Mouse (Mus musculus) intestine, embryonic 15.5 days (tissue): ENCODE data around the gene Cfap126. TPM values are rescaled to one million over a fixed set of nuclear protein-coding genes. Genes with fewer than 3 reads are reported as not detected.

Experiments used
- ATAC-seq: fragments of 200-750 bp; cut with Nextera tagmentation; 2 replicates; pipeline ENCODE4 v1.8.0; 2017; ENCODE audit warnings: moderate TSS enrichment, moderate library complexity
- H3K27ac ChIP-seq: fragments of 300-500 bp; sonication (generic); 2 replicates; pipeline ENCODE4 v1.5.1; 2015; ENCODE audit warnings: mild to moderate bottlenecking, inconsistent platforms
- H3K27me3 ChIP-seq: fragments of 300-500 bp; sonication (generic); replicated peaks from 2 replicates; pipeline ENCODE4 v1.6.1; 2015; ENCODE audit warnings: inconsistent platforms
- H3K36me3 ChIP-seq: fragments of 300-500 bp; sonication (generic); 2 replicates; pipeline ENCODE4 v1.6.1; 2015; ENCODE audit warnings: inconsistent platforms
- H3K4me1 ChIP-seq: fragments of 300-500 bp; sonication (generic); replicated peaks from 2 replicates; pipeline ENCODE4 v1.6.1; 2015; ENCODE audit warnings: inconsistent platforms
- H3K4me2 ChIP-seq: fragments of 300-500 bp; sonication (generic); replicated peaks from 2 replicates; pipeline ENCODE4 v1.6.1; 2015; ENCODE audit warnings: mild to moderate bottlenecking, inconsistent platforms
- H3K4me3 ChIP-seq: fragments of 300-500 bp; sonication (generic); replicated peaks from 2 replicates; pipeline ENCODE4 v1.5.1; 2015; ENCODE audit warnings: inconsistent platforms
- H3K9ac ChIP-seq: fragments of 300-500 bp; sonication (generic); 2 replicates; pipeline ENCODE4 v1.6.1; 2015; ENCODE audit warnings: inconsistent platforms
- H3K9me3 ChIP-seq: fragments of 300-500 bp; sonication (generic); 2 replicates; pipeline ENCODE4 v1.6.1; 2016; ENCODE audit warnings: inconsistent platforms
- WGBS: fragments of 180-500 bp; shearing (Covaris S2); methylation state at CpG from one replicate; pipeline ENCODE4 v1.1.7; 2015; 5-methylcytosine and 5-hydroxymethylcytosine counted together
- polyA plus RNA-seq: library from polyadenylated mRNA; unstranded; fragments of >200 nt; fragmentation: Nextera tagmentation; extraction: Ambion mirVana; gene quantifications from 2 replicates; pipeline ENCODE4 v1.2.1, GENCODE M21; 2015

The Cfap126 gene
- polyA plus RNA-seq, 1 experiment from 2014 or later = 1.8 TPM

DNA sequence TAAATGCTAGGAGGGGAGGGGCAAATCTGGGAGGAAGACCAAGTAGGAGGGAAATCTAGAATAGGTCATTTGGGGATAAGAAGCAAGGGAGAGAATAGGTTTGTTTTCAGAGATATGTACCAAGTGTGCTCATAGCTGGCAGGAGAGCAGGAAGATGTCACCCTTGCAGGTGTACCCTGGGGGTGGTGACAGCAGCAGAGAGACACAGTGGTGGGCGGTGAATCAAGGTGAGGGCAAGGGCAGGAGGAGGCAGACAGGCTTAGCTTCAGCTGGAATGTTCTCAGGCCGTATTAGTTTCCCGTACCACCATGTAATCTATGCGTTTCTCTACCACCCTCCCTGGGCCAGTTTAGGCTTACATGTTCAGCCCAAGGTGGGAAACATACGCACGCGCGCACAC, 59.1 kb downstream of the Cfap126 start:
- H3K36me3 ChIP-seq = no peaks in the 10 kb centered on the region
- no peak overlapping the region for H3K27ac ChIP-seq
- H3K27me3 ChIP-seq = no peaks in the 10 kb centered on the region
- no peak for ATAC-seq
- no peak overlapping the region for H3K9ac ChIP-seq
- no peak overlapping the region for H3K4me2 ChIP-seq
- 97% methylated on average over 8 of the region's 8 CpGs for WGBS
- no peaks in the 10 kb centered on the region for H3K9me3 ChIP-seq
- H3K4me3 ChIP-seq = no peak overlapping the region
- no peaks in the 10 kb centered on the region for H3K4me1 ChIP-seq

Other genes starting within 250 kb of the Cfap126 start
- gene Atf6, start 246.1 kb upstream of the Cfap126 start, polyA plus RNA-seq = 8.8 TPM in 2 replicates
- gene Gm26620, start 228.9 kb upstream of the Cfap126 start, polyA plus RNA-seq = 2.2 and 2.4 TPM in 2 replicates
- 61.1 and 62.9 TPM in 2 replicates for gene Dusp12, start 228.4 kb upstream of the Cfap126 start, polyA plus RNA-seq
- 0.11 and 0.16 TPM in 2 replicates for gene Fcrlb, start 201.0 kb upstream of the Cfap126 start, polyA plus RNA-seq
- not detected in 2 replicates for gene Fcrla, start 186.3 kb upstream of the Cfap126 start, polyA plus RNA-seq
- gene Fcgr2b, start 137.4 kb upstream of the Cfap126 start, polyA plus RNA-seq = 1.7 and 2.1 TPM in 2 replicates
- gene Fcgr4, start 95.0 kb upstream of the Cfap126 start, polyA plus RNA-seq = 1.7 and 1.8 TPM in 2 replicates
- gene Fcgr3, start 49.0 kb upstream of the Cfap126 start, polyA plus RNA-seq = 14.0 and 14.7 TPM in 2 replicates
- 360 and 387 TPM in 2 replicates for gene Sdhc, start 36.7 kb downstream of the Cfap126 start, polyA plus RNA-seq
- gene Mpz, start 36.8 kb downstream of the Cfap126 start, polyA plus RNA-seq = 1.1 and 1.3 TPM in 2 replicates
- gene Pcp4l1, start 82.3 kb downstream of the Cfap126 start, polyA plus RNA-seq = 16.4 and 18.5 TPM in 2 replicates
- 9.2 and 10.5 TPM in 2 replicates for gene Nr1i3, start 100.1 kb downstream of the Cfap126 start, polyA plus RNA-seq
- gene Tomm40l, start 108.6 kb downstream of the Cfap126 start, polyA plus RNA-seq = 31.4 and 32.0 TPM in 2 replicates
- 84.7 and 123 TPM in 2 replicates for gene Apoa2, start 111.1 kb downstream of the Cfap126 start, polyA plus RNA-seq
- 51.5 and 54.5 TPM in 2 replicates for gene Fcer1g, start 120.4 kb downstream of the Cfap126 start, polyA plus RNA-seq
- 6.3 and 6.8 TPM in 2 replicates for gene Adamts4, start 136.5 kb downstream of the Cfap126 start, polyA plus RNA-seq
- 304 and 326 TPM in 2 replicates for gene Ndufs2, start 137.5 kb downstream of the Cfap126 start, polyA plus RNA-seq
- 54.2 and 54.5 TPM in 2 replicates for gene B4galt3, start 156.4 kb downstream of the Cfap126 start, polyA plus RNA-seq
- 38.7 and 40.9 TPM in 2 replicates for gene Ppox, start 167.3 kb downstream of the Cfap126 start, polyA plus RNA-seq
- 56.0 and 57.2 TPM in 2 replicates for gene Usp21, start 174.1 kb downstream of the Cfap126 start, polyA plus RNA-seq
- gene Ufc1, start 181.1 kb downstream of the Cfap126 start, polyA plus RNA-seq = 103 and 108 TPM in 2 replicates
- 40.6 and 44.5 TPM in 2 replicates for gene Dedd, start 215.2 kb downstream of the Cfap126 start, polyA plus RNA-seq
- gene Nit1, start 231.7 kb downstream of the Cfap126 start, polyA plus RNA-seq = 43.3 and 47.6 TPM in 2 replicates
- 96.9 and 104 TPM in 2 replicates for gene Pfdn2, start 231.8 kb downstream of the Cfap126 start, polyA plus RNA-seq
- 0.94 and 1.0 TPM in 2 replicates for gene Klhdc9, start 246.9 kb downstream of the Cfap126 start, polyA plus RNA-seq